Mouse (Mus musculus) T-cell, adult 66 days (primary cell): Measurements from ENCODE around the gene Ttc27. TPM values are rescaled to one million over a fixed set of nuclear protein-coding genes. Genes with fewer than 3 reads are reported as not detected.

Source experiments
- total RNA-seq, 2 experiments: library from RNA; stranded (reverse); gene quantifications; 3 replicates in 1 of 2; 4 replicates in 1 of 2; pipeline ENCODE4 v1.2.4; 2023

Ttc27 gene
- total RNA-seq: 10 to 100 TPM; 51.6 to 58.8 TPM

GRCm38 (mm10) chr17:74717618-74718151 is at the start of gene Ttc27:
Gene Ttc27 (plus strand): TSS chr17:74717732.

Other genes with a start within 250 kb of the Ttc27 start
- gene Yipf4, start 228.2 kb upstream of the Ttc27 start, total RNA-seq: 10 to 100 TPM; 59.9 to 71.3 TPM
- 100 to 1,000 TPM; 289 to 308 TPM for gene Birc6, start 189.4 kb upstream of the Ttc27 start, total RNA-seq